Mouse (Mus musculus) layer of hippocampus, adult 18-20 months (tissue): ENCODE data around the gene Fam160a1. TPM values are rescaled to one million over a fixed set of nuclear protein-coding genes. Genes with fewer than 3 reads are reported as not detected.

Experiments used
- DNase-seq, 2 experiments: peaks; one replicate each; pipeline ENCODE4 v3.0.0; 2022; ENCODE audit warnings: low spot score in 2 of 2
- long read RNA-seq: library from polyadenylated mRNA; stranded (forward); transcript quantifications from one replicate; pipeline ENCODE4 v2.0.0, GENCODE M21; 2021
- total RNA-seq, 2 experiments: library from RNA; stranded (reverse); gene quantifications; 2 replicates each; pipeline ENCODE4 v1.2.3; 2021

Gene Fam160a1
- total RNA-seq = 10 to 100 TPM; 10.1 to 10.5 TPM
- long read RNA-seq, partial matches to known transcripts = 6 of 15 reads
- long read RNA-seq, other reads (novel, unspliced or antisense) = 7 of 15 reads

DNA sequence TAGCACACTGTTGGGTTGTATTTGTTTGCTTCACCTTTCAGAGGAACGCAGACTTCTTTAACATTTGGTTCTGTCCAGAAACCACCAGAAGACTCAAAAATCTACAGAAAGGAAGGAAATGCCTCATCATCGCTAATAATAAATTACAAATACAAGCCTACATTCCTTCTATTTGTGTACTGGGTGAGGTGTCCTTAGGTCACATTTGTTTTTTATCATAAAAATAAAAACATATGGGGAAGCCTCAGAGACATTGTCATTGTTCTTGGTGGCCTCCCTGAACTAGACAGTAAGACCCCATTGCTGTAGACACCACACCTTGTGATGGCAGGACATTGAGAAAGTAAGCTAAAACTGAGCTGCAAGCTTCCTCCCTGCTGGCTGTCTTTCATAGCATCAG, at the start of gene Fam160a1:
TSS of gene Fam160a1 (minus strand) at position 101 of the 400 bp plus-strand sequence.
- DNase-seq = no peak

DNA sequence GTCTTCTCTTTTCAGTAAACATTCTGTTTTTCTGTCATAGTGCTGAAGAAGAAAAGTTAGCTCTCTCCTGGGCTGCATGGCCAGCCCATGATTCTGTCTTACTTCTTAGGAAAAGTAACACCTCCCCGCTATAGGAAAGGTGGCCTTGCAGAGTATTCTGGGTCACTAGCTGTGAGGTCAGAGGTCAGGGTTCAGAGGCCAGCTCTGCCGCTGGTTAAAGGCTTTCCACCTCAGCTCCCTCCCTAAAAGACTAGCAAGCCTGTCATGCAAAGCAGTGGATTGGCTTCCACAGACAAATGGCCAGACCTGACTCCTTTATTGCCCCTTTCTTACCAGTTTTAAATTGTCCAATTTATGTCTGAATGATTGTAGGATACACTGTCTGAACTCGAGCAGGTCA, 46.9 kb upstream of the Fam160a1 start:
- no peak for DNase-seq

DNA sequence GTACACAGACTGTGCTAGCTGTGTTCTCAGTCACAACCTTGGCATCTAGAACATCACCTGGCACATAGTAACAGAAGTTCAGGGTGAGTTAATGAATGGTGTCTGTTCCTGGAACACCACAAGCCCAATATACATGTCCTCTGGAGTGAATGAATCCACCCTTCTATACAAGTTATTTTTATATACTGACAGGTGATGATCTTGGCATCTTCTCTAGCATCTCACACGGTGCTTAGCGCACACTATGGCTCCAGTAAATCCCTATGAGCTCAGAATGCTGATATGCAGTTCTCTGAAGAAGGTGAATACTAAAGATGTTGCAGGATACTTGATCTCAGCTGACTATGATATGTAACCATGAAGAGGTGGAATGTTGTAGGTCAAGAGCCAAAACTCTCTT, 45.8 kb upstream of the Fam160a1 start:
- DNase-seq = no peak

DNA sequence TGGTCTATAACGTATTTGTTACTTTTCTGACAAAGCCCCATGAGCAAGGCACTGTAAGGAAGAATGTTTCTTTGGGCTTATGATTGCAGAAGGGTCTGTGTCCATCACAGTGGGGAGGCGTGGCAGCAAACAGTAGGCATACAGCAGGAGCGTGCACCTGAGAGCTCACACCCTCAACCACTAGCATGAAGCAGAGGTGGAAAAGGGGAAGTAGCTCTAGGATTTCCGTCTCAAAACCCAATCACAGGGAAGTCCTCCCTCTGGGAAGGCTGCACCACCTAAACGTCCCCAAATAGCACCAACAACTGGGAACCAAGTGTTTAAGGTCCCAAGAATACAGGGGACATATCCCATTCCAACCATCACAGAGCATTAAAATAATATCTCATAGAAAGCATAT, 43.9 kb upstream of the Fam160a1 start:
- DNase-seq = no peak

DNA sequence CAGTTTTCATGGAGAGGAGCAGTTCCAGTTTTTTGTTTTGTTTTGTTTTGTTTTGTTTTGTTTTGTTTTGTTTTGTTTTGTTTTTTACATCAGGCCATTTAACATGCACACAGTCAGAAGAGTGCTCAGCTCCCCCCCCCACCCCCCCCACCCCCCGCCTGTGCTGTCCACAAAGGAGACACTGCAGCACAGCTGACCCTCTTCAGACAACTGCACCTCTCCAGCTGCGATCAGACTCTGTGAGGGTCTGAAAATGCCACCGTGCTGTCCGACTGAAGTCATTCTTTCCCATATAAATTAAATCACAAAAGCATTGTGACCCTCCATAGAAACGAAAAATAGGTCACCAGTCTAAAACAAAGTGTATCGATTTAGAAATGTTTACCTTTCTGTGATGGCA, 42.2 kb upstream of the Fam160a1 start:
- DNase-seq = no peak

DNA sequence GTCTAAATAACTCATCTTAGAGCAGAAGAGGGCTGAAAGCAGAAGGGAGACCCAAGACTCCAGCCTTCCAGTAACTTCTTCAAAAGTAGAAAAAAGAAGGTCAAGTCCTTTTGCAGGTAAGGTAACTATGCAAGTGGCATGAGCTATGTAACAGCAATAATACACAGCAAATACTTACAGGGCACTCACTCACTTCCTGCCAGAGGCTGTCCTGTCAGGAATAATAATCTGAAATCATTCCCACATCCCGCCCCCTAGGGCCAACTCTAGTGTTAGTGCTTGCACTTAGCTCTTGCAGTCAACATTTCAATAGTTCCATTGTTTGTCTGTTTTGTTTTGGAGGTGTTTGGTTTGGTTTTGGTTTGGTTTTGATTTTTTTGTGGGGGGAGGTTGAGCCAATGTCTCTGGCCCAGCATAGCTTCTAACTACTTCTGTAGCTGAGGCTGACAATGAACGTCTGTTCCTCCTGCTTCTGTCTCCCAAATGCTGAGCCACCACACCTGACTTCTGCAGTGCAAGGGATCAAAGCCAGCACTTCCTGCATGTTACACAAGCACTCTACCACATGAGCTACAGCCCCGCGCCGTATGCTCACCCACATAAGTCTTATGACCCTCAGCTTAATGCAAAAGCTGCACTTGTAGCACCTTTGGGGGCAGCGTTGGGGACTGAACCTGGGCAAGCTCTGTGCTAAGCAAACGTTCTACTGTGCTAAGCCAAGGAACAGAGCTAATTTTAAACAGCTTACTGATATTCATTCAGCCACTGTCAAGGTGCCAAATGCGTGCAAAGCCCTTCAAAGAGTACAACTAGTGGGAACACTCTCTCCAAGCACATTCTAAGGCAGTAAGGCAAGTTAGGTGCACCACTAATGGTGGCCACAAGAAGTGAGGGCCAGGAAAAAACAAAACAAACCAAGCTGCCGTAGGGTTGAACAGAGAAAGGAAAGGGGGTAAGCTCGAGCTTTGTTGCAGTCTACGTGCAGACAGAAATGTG, 41.3 kb upstream of the Fam160a1 start:
- DNase-seq = no peak

DNA sequence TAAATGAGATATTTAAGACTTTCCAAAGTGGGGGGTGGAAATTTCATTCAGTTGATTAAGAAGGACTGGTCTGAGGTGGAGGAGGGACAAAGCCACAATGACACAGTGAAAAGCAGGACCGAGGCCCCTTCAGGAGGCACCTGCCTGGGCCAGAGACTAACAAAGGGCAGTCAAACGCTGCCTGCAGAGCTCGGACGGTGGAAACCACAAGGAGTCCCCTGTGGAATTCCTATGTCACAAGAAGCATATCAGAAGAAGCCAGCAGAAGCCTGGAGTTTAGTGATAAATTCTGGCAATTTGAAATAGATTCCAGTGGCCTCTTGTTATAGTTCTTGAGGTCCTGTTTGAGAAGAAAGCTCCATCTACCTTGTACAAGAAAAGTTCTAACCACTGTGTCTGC, 40.0 kb upstream of the Fam160a1 start:
- DNase-seq = no peak

DNA sequence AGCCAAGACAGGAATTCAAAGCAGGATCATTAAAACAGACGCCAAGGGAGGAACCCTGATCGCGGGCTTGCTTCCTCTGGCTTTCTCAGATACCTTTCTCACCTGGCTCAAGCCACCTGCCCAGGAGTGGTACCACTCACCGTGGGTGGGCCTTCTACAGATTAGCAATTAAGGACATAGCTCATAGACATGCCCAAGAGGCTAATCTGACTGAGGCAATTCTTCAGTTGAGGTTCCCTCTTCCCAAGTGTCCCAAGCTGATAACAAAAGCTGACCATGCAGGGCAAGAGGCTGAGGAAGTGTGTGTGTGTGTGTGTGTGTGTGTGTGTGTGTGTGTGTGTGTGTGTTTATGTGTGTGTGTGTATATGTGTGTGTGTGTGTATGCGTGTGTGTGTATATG, 38.9 kb upstream of the Fam160a1 start:
- DNase-seq = no peak

DNA sequence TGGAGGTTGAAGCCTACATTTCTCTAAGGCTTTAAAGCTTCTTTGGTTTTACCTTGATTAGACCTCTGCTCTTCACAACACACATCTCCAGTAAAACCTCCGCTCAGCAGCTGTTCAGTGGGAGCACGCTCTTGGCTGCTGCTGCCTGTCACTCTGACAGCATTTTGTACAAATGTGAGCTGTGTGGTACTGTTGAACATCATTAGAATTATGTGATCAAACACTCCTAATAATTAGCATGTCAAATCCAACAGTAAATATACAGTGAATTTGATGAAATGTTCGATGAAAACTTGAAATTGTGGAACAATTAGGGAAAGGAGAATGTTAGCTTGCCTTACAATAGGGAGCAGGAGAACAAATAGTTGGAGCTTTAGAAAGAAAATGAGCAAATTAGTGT, 38.0 kb upstream of the Fam160a1 start:
- peak in 1 of 2 experiments; percentile 20 for DNase-seq

DNA sequence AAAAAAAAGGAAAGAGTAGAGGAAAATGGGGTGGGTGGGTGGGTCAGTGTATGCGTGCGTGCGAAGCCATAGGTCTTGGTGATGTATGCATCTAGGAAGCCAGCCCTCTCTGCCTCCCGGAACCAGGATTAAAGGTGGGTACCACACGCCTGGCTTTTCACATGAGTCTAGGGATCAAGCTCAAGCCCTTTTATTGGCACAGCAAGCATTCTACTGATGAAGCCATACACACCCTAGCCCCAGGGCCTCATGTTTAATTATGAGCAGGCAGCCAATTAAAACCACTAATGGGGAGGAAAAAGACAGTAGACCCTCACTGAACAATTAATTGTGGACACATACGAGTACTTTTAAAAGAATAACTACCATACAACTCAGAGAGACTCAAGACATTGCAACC, 37.1 kb upstream of the Fam160a1 start:
- no peak for DNase-seq

DNA sequence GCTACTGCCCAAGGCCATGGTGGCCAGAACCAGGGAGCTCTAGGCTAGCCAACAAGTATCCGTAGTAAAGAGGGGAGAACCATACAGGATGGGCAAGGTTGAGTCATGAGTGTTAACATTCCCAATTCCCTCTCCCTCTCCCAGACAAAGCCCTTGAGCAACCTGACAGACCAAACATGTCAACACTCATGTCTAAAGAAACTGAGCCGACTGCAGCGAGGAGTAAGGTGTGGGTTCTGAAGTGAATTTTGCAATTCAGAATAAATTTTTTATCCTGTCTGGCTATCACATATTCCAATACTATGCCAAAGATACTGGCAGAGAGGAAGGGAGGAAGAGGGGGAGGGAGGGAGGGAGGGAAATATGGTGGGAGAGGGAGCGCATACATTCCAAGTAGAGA, 36.6 kb upstream of the Fam160a1 start:
- DNase-seq = no peak

DNA sequence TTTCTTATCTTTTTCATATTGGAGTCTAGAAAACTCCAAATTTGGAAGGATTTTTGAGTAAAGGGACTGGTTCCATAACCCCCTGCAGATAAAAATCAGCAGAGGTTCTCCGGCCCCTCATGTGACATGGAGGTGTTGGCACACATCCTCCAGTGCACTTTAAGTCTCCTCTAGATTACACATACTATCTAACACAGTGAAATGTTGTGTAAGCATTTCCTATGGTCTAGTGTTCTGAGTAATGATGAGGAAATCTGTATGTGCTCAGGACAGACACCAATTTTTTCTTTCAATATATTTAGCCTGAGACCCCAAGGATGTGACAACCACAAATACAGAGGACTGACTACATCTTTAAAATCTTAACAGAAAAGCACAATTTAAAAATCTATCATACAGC, 33.0 kb upstream of the Fam160a1 start:
- DNase-seq = no peak

DNA sequence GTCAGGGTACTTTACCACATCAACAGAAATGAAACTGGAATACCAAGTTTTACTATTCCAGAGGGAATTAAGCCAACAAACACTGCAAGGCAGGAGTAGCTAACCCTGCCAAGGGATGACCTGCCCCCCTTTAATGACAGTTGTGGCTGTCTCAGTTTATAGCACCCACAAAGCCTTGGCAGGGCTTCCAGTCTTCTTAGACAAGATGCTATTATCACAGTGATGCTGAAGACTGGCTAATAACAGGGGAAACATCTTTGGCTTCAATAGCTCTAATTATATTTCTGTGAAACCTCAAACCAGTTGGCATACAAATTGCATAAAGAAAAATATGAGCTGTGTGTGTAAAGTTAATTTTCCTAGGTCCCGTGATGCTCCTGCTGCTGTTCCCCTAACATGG, 29.2 kb upstream of the Fam160a1 start:
- DNase-seq = no peak

DNA sequence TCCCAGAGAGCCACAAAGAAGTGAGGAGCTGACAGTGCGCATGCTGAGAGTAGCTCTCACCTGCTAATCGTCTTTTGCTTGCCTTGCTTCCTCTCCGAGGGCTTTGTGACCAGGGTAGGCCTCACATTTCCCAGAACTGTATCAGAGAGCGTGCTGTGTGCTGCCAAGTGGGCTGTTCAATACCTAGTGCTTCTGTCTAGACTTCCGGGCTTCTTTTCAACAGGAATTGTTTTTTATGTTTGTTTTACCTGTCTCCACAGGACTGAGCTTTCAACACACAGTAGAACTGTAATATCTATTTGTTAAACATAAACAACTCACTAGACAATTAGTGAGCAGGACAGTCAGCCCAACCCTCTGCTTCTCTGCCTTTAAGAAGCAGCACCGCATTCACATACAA, 28.2 kb upstream of the Fam160a1 start:
- DNase-seq = no peak

DNA sequence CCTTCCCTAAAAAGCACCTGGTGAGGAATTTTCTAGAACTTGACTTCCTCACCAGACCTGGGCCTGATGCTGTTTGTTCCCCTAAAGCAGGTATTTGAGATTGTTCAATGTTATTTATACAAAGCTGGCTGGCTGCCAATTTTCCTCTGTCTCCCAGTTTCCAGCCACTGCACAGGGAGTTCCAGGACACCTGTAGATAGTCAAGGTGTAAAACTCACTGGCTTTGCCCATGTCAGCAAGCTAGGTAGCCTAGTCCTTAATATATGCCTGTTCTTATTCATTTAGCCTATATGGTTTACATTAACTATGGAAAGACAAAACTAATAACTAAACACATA, 25.8 kb upstream of the Fam160a1 start:
- no peak for DNase-seq

DNA sequence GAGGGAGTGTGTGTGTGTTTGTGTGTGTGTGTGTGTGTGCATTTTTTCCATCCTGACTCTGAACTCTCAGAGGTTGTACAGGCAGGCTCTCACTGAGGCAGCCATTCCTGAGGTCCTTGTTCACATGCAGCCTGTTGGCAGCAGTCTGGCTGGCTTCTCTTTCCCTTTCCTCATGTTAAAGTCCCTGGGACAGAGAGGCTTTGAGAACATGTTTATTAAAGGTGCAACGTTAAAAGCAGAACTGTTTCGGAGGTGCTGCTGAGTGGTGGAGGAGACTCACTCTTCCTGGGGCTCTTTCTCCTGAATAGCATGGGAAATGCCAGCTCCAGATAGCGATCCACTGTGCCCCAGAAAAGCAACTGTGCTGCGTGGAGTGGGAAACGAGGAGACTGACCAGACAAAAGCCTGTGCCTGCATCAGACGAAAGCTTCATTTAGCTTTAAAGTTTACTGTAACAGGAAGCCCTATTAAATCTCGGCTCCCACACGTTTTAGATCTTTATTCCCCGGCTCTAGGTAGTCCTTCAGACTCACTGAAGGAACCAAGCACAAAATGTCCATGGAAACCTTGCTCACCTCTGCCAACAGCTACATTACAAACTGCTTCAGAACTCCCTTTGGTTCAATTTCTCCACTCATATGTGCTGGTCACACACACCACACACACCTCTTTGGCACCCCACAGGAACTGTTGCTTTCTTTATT, 25.2 kb upstream of the Fam160a1 start:
- DNase-seq = no peak

DNA sequence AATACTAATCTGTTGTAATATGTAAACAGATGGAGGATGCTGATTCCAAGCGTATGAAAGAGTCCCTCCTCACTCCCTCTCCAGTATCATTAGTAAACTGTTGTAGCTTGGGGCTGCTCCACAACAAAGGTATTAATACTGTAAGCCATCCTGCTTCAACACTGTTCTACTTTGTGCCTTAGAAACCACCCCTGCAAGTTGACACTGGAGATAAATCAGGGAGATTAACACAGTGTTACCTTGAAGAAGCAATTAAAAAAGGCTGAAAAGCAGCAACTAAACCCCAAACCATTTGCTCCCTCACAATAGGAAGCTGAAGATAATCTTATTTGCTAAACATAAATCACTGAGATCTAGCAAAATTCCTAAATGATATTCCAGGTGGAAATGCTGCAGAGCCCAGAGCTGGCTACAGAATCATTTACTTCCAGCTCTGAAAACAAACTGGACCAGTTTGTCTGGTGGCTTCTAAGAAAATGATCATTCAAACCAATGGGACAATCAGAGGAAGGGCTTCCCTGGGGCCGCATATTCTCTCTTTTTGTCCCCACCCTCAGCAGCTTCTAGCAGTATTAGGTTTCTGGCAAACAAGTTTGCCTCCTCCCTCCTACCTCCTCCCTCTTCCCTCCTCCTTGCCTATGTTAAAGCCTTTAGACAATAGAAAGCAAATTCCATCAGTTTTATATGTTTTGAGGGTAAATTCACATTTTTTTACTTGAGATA, 24.5 kb upstream of the Fam160a1 start:
- no peak for DNase-seq

DNA sequence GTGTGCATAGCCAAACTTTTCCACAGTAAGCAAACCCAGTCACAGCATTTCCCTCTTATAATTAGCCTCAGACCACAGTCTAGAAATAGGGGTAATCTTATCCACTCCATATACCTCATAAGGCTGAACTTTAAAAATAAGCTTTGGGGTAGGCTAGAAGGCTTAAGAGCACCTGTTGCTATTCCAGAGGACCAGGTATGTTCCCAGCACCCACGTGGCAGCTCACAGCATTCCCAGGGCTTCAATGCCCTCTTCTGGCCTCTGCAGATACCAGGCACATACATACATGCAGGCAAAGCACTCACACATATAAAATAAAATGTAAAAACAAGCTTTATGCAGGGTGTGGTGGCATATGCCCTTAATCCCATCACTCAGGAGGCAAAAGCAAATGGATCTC, 16.5 kb upstream of the Fam160a1 start:
- no peak for DNase-seq

DNA sequence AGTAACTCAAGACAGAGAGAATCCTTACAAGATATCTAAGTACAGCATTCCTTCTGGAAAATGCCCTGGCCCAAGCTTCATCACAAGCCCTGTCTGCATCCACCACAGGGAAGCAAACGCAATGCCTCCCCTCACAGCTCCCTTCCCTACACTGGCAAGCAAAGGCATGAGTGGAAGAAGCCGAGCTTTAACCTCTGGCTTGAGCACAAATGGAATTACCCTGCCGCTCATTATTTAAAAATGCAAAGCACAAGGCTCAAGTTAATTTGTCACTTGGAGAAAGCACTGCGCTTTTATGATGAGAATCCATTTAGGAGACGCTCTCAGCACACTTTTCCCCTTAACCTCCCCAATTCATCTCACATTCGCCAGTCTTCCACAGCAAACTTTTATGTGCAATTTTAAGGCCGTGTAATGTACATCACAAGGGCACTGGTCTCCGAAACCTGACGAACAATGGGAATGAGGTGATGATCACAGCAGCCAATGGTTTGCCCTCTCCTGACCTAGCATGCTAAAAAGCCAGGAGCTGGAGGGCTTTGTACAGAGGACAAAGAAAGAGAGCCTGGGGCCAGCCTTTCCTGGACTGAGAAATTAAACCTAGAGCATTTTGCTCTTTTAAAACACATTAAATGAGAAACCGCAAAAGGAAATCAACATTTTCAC, 15.5 kb upstream of the Fam160a1 start:
- DNase-seq = no peak

DNA sequence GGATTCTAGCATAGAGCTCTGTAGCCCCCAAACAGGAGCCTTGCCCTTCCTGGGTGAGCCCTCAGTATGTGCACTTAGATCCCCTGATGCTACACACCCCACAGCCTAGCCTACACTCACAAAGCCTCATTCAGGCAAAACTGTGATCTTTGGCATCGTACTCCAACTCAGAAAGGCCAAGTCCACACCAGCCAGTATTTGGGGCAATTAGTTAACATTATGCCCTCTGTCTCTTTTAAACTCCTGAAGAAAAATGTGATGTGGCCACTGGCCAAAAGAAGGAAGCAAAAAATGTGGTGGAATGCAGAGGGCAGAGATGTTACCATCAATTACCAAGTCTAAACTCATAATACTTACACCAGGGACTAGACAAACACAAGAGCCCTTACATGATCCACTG, 14.7 kb upstream of the Fam160a1 start:
- DNase-seq = no peak

DNA sequence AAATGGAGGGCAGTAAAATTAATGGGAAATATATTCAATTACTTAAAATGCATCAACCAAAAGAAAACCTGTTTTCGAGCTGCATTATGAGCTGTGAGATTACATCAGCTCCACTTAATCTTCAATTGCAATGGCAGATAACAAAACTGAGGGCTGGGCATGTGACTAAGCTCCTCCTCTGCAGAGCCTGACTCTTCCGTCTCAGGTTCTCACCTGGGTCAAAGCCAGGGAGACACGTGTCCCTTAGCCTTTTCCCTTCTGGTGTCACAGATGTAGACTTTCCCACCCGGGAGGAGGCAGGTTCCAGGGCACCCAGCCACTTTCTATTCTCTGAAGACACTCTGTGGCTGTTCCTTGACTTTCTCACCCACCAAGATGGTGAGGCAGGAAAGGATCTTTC, 12.0 kb upstream of the Fam160a1 start:
- no peak for DNase-seq
